Mouse (Mus musculus) heart, embryonic 12.5 days (tissue): Measurements from ENCODE around the gene Olfr1131. TPM values are rescaled to one million over a fixed set of nuclear protein-coding genes. Genes with fewer than 3 reads are reported as not detected.
"Not testable (repeated sequence)": the region's sequence is repeated elsewhere in the genome, so short reads cannot be mapped to it uniquely, and the experiment has no call there.

Experiments used
- ATAC-seq: fragments of 200-750 bp; cut with Nextera tagmentation; 2 replicates; pipeline ENCODE4 v1.8.0; 2017; ENCODE audit warnings: moderate TSS enrichment, moderate library complexity; ENCODE audit not compliant: insufficient number of reproducible peaks, low FRiP score
- H3K27ac ChIP-seq: fragments of 300-500 bp; sonication (generic); 2 replicates; pipeline ENCODE4 v1.5.1; 2016; ENCODE audit warnings: mild to moderate bottlenecking, moderate library complexity; ENCODE audit not compliant: poor library complexity, severe bottlenecking
- H3K27me3 ChIP-seq: fragments of 300-500 bp; sonication (generic); replicated peaks from 2 replicates; pipeline ENCODE4 v1.6.1; 2016; ENCODE audit warnings: mild to moderate bottlenecking, moderate library complexity
- H3K36me3 ChIP-seq: fragments of 300-500 bp; sonication (generic); 2 replicates; pipeline ENCODE4 v1.6.1; 2016; ENCODE audit warnings: mild to moderate bottlenecking, moderate library complexity
- H3K4me1 ChIP-seq: fragments of 300-500 bp; sonication (generic); replicated peaks from 2 replicates; pipeline ENCODE4 v1.6.1; 2016; ENCODE audit warnings: mild to moderate bottlenecking
- H3K4me2 ChIP-seq: fragments of 300-500 bp; sonication (generic); 2 replicates; pipeline ENCODE4 v1.6.1; 2016; ENCODE audit warnings: mild to moderate bottlenecking, moderate library complexity
- H3K4me3 ChIP-seq: fragments of 300-500 bp; sonication (generic); 2 replicates; pipeline ENCODE4 v1.5.1; 2016; ENCODE audit warnings: mild to moderate bottlenecking
- H3K9ac ChIP-seq: fragments of 300-500 bp; sonication (generic); 2 replicates; pipeline ENCODE4 v1.6.1; 2016; ENCODE audit warnings: mild to moderate bottlenecking, moderate library complexity
- H3K9me3 ChIP-seq: fragments of 300-500 bp; sonication (generic); replicated peaks from 2 replicates; pipeline ENCODE4 v1.6.1; 2016; ENCODE audit warnings: mild to moderate bottlenecking, moderate library complexity
- WGBS: fragments of 180-500 bp; shearing (Covaris S2); methylation state at CpG from one replicate; pipeline ENCODE4 v1.1.7; 2016; 5-methylcytosine and 5-hydroxymethylcytosine counted together
- polyA plus RNA-seq: library from polyadenylated mRNA; unstranded; fragments of >200 nt; fragmentation: Nextera tagmentation; extraction: Ambion mirVana; gene quantifications from 2 replicates; pipeline ENCODE4 v1.2.1, GENCODE M21; 2016

Gene Olfr1131
- not detected in 2 replicates for polyA plus RNA-seq

- H3K4me3 ChIP-seq = no peak within 1 kb of the TSS
- 61% methylated on average over 3 of the region's 3 CpGs for WGBS
- no peaks in the 10 kb centered on the region for H3K36me3 ChIP-seq
- H3K27me3 ChIP-seq = no peaks in the 10 kb centered on the region
- no peak for ATAC-seq
- H3K4me1 ChIP-seq = no peaks in the 10 kb centered on the region
- peaks cover 4% of the 10 kb centered on the region; the same call in 1 of the 2 replicates for H3K9me3 ChIP-seq
- no peak within 1 kb of the TSS for H3K9ac ChIP-seq
- H3K4me2 ChIP-seq = no peak within 1 kb of the TSS
- H3K27ac ChIP-seq = no peak within 1 kb of the TSS
These were observed at the start of gene Olfr1131 for GRCm38 (mm10) chr2:87626804-87627203. Gene Olfr1131 (plus strand): TSS chr2:87627104.

- not testable (repeated sequence) for H3K4me2 ChIP-seq, H3K27ac ChIP-seq, H3K27me3 ChIP-seq, ATAC-seq, H3K4me3 ChIP-seq, H3K4me1 ChIP-seq, H3K36me3 ChIP-seq, H3K9ac ChIP-seq, H3K9me3 ChIP-seq
These were observed 21.0 kb upstream of the Olfr1131 start, which contains the start of gene Olfr1130 for GRCm38 (mm10) chr2:87605912-87606311. Gene Olfr1130 (plus strand): TSS chr2:87606212.

- Histone ChIP-seq H3K9me3 (no peaks in the 10 kb centered on the region), H3K36me3 (no peaks in the 10 kb centered on the region), H3K4me1 (no peaks in the 10 kb centered on the region), H3K9ac (no peak within 1 kb of the TSS), H3K27ac (no peak within 1 kb of the TSS), H3K4me2 (no peak within 1 kb of the TSS), H3K27me3 (no peaks in the 10 kb centered on the region), H3K4me3 (no peak within 1 kb of the TSS)
- no peak for ATAC-seq
These were observed 10.5 kb downstream of the Olfr1131 start, which contains the start of gene Olfr1132 for GRCm38 (mm10) chr2:87637435-87637834. Gene Olfr1132 (minus strand): TSS chr2:87637535.

GRCm38 (mm10) chr2:87642441-87642840, 15.5 kb downstream of the Olfr1131 start:
- Histone ChIP-seq H3K4me3 (no peak overlapping the region), H3K27ac (no peak overlapping the region), H3K9ac (no peak overlapping the region), H3K4me2 (no peak overlapping the region), H3K9me3 (no peaks in the 10 kb centered on the region), H3K4me1 (no peaks in the 10 kb centered on the region), H3K27me3 (no peaks in the 10 kb centered on the region), H3K36me3 (no peaks in the 10 kb centered on the region)
- no peak for ATAC-seq

- no peak within 1 kb of the TSS for H3K27ac ChIP-seq
- H3K9ac ChIP-seq = no peak within 1 kb of the TSS
- ATAC-seq = no peak
- H3K36me3 ChIP-seq = no peaks in the 10 kb centered on the region
- H3K4me2 ChIP-seq = no peak within 1 kb of the TSS
- no peaks in the 10 kb centered on the region for H3K27me3 ChIP-seq
- H3K4me1 ChIP-seq = no peaks in the 10 kb centered on the region
- no peaks in the 10 kb centered on the region for H3K9me3 ChIP-seq
- no peak within 1 kb of the TSS for H3K4me3 ChIP-seq
These were observed 20.4 kb downstream of the Olfr1131 start, which contains the start of gene Olfr1133 for GRCm38 (mm10) chr2:87647274-87647673. Gene Olfr1133 (minus strand): TSS chr2:87647374.

GRCm38 (mm10) chr2:87658360-87658759, 31.5 kb downstream of the Olfr1131 start, which contains the start of gene Olfr1134:
Gene Olfr1134 (minus strand): TSS chr2:87658460.
- no peaks in the 10 kb centered on the region for H3K9me3 ChIP-seq
- H3K4me1 ChIP-seq = no peaks in the 10 kb centered on the region
- ATAC-seq = no peak
- H3K27me3 ChIP-seq = no peaks in the 10 kb centered on the region
- H3K36me3 ChIP-seq = no peaks in the 10 kb centered on the region
- no peak within 1 kb of the TSS for H3K27ac ChIP-seq
- no peak within 1 kb of the TSS for H3K4me3 ChIP-seq
- WGBS = 69% methylated on average over 2 of the region's 2 CpGs
- no peak within 1 kb of the TSS for H3K4me2 ChIP-seq
- no peak within 1 kb of the TSS for H3K9ac ChIP-seq

GRCm38 (mm10) chr2:87673564-87673963, 46.7 kb downstream of the Olfr1131 start, which contains the start of gene Olfr1135:
Gene Olfr1135 (minus strand): TSS chr2:87673664.
- ATAC-seq = no peak
- no peaks in the 10 kb centered on the region for H3K4me1 ChIP-seq
- H3K4me3 ChIP-seq = no peak within 1 kb of the TSS
- H3K9me3 ChIP-seq = no peaks in the 10 kb centered on the region
- no peaks in the 10 kb centered on the region for H3K36me3 ChIP-seq
- H3K4me2 ChIP-seq = no peak within 1 kb of the TSS
- H3K27ac ChIP-seq = no peak within 1 kb of the TSS
- WGBS = 15% methylated on average over 1 of the region's 1 CpGs
- no peaks in the 10 kb centered on the region for H3K27me3 ChIP-seq
- H3K9ac ChIP-seq = no peak within 1 kb of the TSS

Other genes starting within 250 kb of the Olfr1131 start
- not detected in 2 replicates for gene Olfr1122, start 241.3 kb upstream of the Olfr1131 start, polyA plus RNA-seq
- gene Olfr1123, start 210.5 kb upstream of the Olfr1131 start, polyA plus RNA-seq = not detected in 2 replicates
- gene Olfr1124, start 196.8 kb upstream of the Olfr1131 start, polyA plus RNA-seq = not detected in 2 replicates
- not detected in 2 replicates for gene Olfr1126, start 173.1 kb upstream of the Olfr1131 start, polyA plus RNA-seq
- not detected in 2 replicates for gene Pramel7, start 130.0 kb upstream of the Olfr1131 start, polyA plus RNA-seq
- not detected in 2 replicates for gene Pramel6, start 120.5 kb upstream of the Olfr1131 start, polyA plus RNA-seq
- not detected in 2 replicates for gene Olfr153, start 95.3 kb upstream of the Olfr1131 start, polyA plus RNA-seq
- gene Olfr1128, start 81.6 kb upstream of the Olfr1131 start, polyA plus RNA-seq = not detected in 2 replicates
- gene Olfr1129, start 53.2 kb upstream of the Olfr1131 start, polyA plus RNA-seq = not detected in 2 replicates
- gene Olfr1130, start 20.9 kb upstream of the Olfr1131 start, polyA plus RNA-seq = not detected in 2 replicates
- gene Olfr1132, start 10.4 kb downstream of the Olfr1131 start, polyA plus RNA-seq = not detected in 2 replicates
- not detected in 2 replicates for gene Olfr1133, start 20.3 kb downstream of the Olfr1131 start, polyA plus RNA-seq
- not detected in 2 replicates for gene Olfr1134, start 31.4 kb downstream of the Olfr1131 start, polyA plus RNA-seq
- not detected in 2 replicates for gene Olfr1135, start 46.6 kb downstream of the Olfr1131 start, polyA plus RNA-seq
- gene Olfr1136, start 66.8 kb downstream of the Olfr1131 start, polyA plus RNA-seq = not detected in 2 replicates
- gene Olfr1137, start 86.1 kb downstream of the Olfr1131 start, polyA plus RNA-seq = not detected in 2 replicates
- not detected in 2 replicates for gene Olfr1138, start 112.9 kb downstream of the Olfr1131 start, polyA plus RNA-seq
- not detected in 2 replicates for gene Olfr1140, start 116.6 kb downstream of the Olfr1131 start, polyA plus RNA-seq
- gene Olfr1141, start 126.9 kb downstream of the Olfr1131 start, polyA plus RNA-seq = not detected in 2 replicates
- not detected in 2 replicates for gene Olfr152, start 152.4 kb downstream of the Olfr1131 start, polyA plus RNA-seq
- gene Olfr1143, start 173.5 kb downstream of the Olfr1131 start, polyA plus RNA-seq = not detected in 2 replicates
- not detected in 2 replicates for gene Olfr1145, start 182.7 kb downstream of the Olfr1131 start, polyA plus RNA-seq
- not detected in 2 replicates for gene Olfr1148, start 203.4 kb downstream of the Olfr1131 start, polyA plus RNA-seq
- not detected in 2 replicates for gene Olfr1150-ps1, start 216.9 kb downstream of the Olfr1131 start, polyA plus RNA-seq
- gene Olfr1151, start 228.8 kb downstream of the Olfr1131 start, polyA plus RNA-seq = not detected in 2 replicates
- gene Olfr1152, start 239.4 kb downstream of the Olfr1131 start, polyA plus RNA-seq = not detected in 2 replicates